Mouse (Mus musculus) 3134 (cell line): ENCODE results near the gene Ggt6.
"Not testable (repeated sequence)": the region's sequence is repeated elsewhere in the genome, so short reads cannot be mapped to it uniquely, and the experiment has no call there.

ENCODE experiments used
- DNase-seq: peaks from one replicate; pipeline ENCODE4 v3.0.0-alpha.2; 2011; ENCODE audit warnings: low spot score; ENCODE audit not compliant: insufficient read length; ENCODE audit errors: extremely low read depth

The Ggt6 gene

GRCm38 (mm10) chr11:72410521-72411092 is 24.7 kb upstream of the Ggt6 start:
- no peak for DNase-seq

GRCm38 (mm10) chr11:72411093-72411921 is 24.0 kb upstream of the Ggt6 start, which contains the start of gene Smtnl2:
TSS of gene Smtnl2 (minus strand) at chr11:72411713.
- no peak for DNase-seq

GRCm38 (mm10) chr11:72411945-72412344 is 23.4 kb upstream of the Ggt6 start:
- DNase-seq, result no peak

GRCm38 (mm10) chr11:72413016-72413415 is 22.3 kb upstream of the Ggt6 start:
- no peak for DNase-seq

- DNase-seq, result no peak
These were observed 21.6 kb upstream of the Ggt6 start for GRCm38 (mm10) chr11:72413601-72414190.

- DNase-seq, result no peak
These were observed 20.2 kb upstream of the Ggt6 start for GRCm38 (mm10) chr11:72415155-72415554.

- no peak for DNase-seq
These were observed 18.7 kb upstream of the Ggt6 start for GRCm38 (mm10) chr11:72416666-72417065.

- no peak for DNase-seq
These were observed 17.9 kb upstream of the Ggt6 start for GRCm38 (mm10) chr11:72417376-72417775.

GRCm38 (mm10) chr11:72418227-72418626 is 17.1 kb upstream of the Ggt6 start:
- no peak for DNase-seq

- DNase-seq, result no peak
These were observed 16.3 kb upstream of the Ggt6 start for GRCm38 (mm10) chr11:72419006-72419405.

GRCm38 (mm10) chr11:72420460-72421122 is 14.7 kb upstream of the Ggt6 start:
- no peak for DNase-seq

- DNase-seq, result peak; percentile 39
These were observed 13.6 kb upstream of the Ggt6 start for GRCm38 (mm10) chr11:72421518-72422278.

GRCm38 (mm10) chr11:72423686-72424085 is 11.6 kb upstream of the Ggt6 start:
- DNase-seq, result peak; percentile 58

GRCm38 (mm10) chr11:72425201-72425600 is 10.1 kb upstream of the Ggt6 start:
- no peak for DNase-seq

- DNase-seq, result no peak
These were observed 8.4 kb upstream of the Ggt6 start for GRCm38 (mm10) chr11:72426884-72427283.

- no peak for DNase-seq
These were observed 6.6 kb upstream of the Ggt6 start for GRCm38 (mm10) chr11:72428694-72429093.

GRCm38 (mm10) chr11:72429288-72429690 is 6.0 kb upstream of the Ggt6 start:
- DNase-seq, result peak; percentile 51

- DNase-seq, result not testable (repeated sequence)
These were observed 4.8 kb upstream of the Ggt6 start for GRCm38 (mm10) chr11:72430311-72431068.

GRCm38 (mm10) chr11:72435694-72436045 is 344 bp downstream of the Ggt6 start:
- no peak for DNase-seq

- no peak for DNase-seq
These were observed 945 bp downstream of the Ggt6 start for GRCm38 (mm10) chr11:72436271-72436670.
